Comparison of ENCODE assay signal across 8 mouse cellular contexts in the genomic region with DNA sequence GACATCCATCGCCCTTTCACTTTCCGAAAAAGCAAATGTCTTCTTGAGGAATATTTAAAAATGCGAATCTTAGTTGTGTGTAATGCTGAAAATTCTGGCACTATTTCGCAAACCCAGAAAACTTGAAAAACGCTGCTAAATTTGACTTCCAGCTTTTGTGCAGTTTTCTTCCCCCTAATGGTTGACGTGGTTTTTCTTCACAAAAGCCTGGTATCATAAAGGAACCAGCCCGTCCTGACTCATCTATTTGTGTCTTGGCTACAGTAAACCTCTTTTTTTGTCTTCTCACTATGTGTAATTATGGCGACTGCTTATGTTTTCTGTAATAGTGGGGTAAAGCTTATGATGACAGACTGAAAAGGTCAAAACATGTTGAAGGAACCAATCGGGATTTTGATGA. TPM values are rescaled to one million over a fixed set of nuclear protein-coding genes. Genes with fewer than 3 reads are reported as not detected.
DNase-seq lines count a peak whose midpoint lies in the region; ATAC-seq and TF ChIP-seq lines count a peak whose summit lies in the region.

No protein-coding gene starts in this region.

- H3K9ac ChIP-seq in lung, embryonic 15.5 days, result peak overlapping the region; percentile 99
- peak overlapping the region; percentile 99 for H3K9ac ChIP-seq in embryonic facial prominence, embryonic 14.5 days (ENCODE audit: low read depth, low read length)
- H3K9ac ChIP-seq in limb, embryonic 13.5 days, result peak overlapping the region; percentile 97

- WGBS in lung, embryonic 15.5 days, result 10% methylated on average over 9 of the region's 9 CpGs
- WGBS in embryonic facial prominence, embryonic 14.5 days, result 18% methylated on average over 9 of the region's 9 CpGs
- WGBS in limb, embryonic 13.5 days, result 21% methylated on average over 9 of the region's 9 CpGs
- 15% methylated on average over 9 of the region's 9 CpGs for WGBS in small intestine, adult 2 months

- TF ChIP-seq POLR2A in small intestine, adult 2 months (IDR thresholded peaks at IDR 0.05; ENCODE audit: low read depth, low read length), result no peak

- no peaks in the 10 kb centered on the region for H3K27me3 ChIP-seq in lung, embryonic 15.5 days
- no peaks in the 10 kb centered on the region for H3K27me3 ChIP-seq in embryonic facial prominence, embryonic 14.5 days (replicated peaks; ENCODE audit: control insufficient read depth, insufficient read depth, low read length)
- no peaks in the 10 kb centered on the region for H3K27me3 ChIP-seq in limb, embryonic 13.5 days
- no peaks in the 10 kb centered on the region for H3K27me3 ChIP-seq in small intestine, adult 2 months (ENCODE audit: control insufficient read depth, insufficient read depth, low read length)

- peak overlapping the region; percentile 72 for H3K4me3 ChIP-seq in lung, embryonic 15.5 days
- H3K4me3 ChIP-seq in embryonic facial prominence, embryonic 14.5 days (ENCODE audit: low read depth, low read length), result peak overlapping the region; percentile 87
- peak overlapping the region; percentile 71 for H3K4me3 ChIP-seq in limb, embryonic 13.5 days
- H3K4me3 ChIP-seq in small intestine, adult 2 months (ENCODE audit: low read depth, low read length), result no peak overlapping the region

- H3K9me3 ChIP-seq in lung, embryonic 15.5 days, result no peaks in the 10 kb centered on the region
- no peaks in the 10 kb centered on the region for H3K9me3 ChIP-seq in embryonic facial prominence, embryonic 14.5 days (ENCODE audit: control insufficient read depth, low read length)
- no peaks in the 10 kb centered on the region for H3K9me3 ChIP-seq in limb, embryonic 13.5 days

- H3K4me1 ChIP-seq in lung, embryonic 15.5 days, result peaks cover 14% of the 10 kb centered on the region; the same call in 1 of the 2 replicates
- peaks cover 6% of the 10 kb centered on the region for H3K4me1 ChIP-seq in embryonic facial prominence, embryonic 14.5 days (ENCODE audit: control insufficient read depth, insufficient read depth, low read length)
- peaks cover 22% of the 10 kb centered on the region for H3K4me1 ChIP-seq in limb, embryonic 13.5 days
- peaks cover 7% of the 10 kb centered on the region; the same call in 1 of the 2 replicates for H3K4me1 ChIP-seq in small intestine, adult 2 months (ENCODE audit: control insufficient read depth, insufficient read depth, insufficient read length, low read length)

- H3K27ac ChIP-seq in lung, embryonic 15.5 days, result peak overlapping the region; percentile 100
- H3K27ac ChIP-seq in embryonic facial prominence, embryonic 14.5 days (replicated peaks; ENCODE audit: low read depth, low read length), result peak overlapping the region; percentile 100
- H3K27ac ChIP-seq in limb, embryonic 13.5 days, result peak overlapping the region; percentile 100
- H3K27ac ChIP-seq in small intestine, adult 2 months (ENCODE audit: insufficient read depth, low read depth, low read length), result peak overlapping the region; percentile 100

- no peaks in the 10 kb centered on the region for H3K36me3 ChIP-seq in lung, embryonic 15.5 days
- H3K36me3 ChIP-seq in embryonic facial prominence, embryonic 14.5 days (ENCODE audit: control insufficient read depth, insufficient read depth, low read length), result no peaks in the 10 kb centered on the region
- no peaks in the 10 kb centered on the region for H3K36me3 ChIP-seq in limb, embryonic 13.5 days
- no peaks in the 10 kb centered on the region for H3K36me3 ChIP-seq in small intestine, adult 2 months (ENCODE audit: control insufficient read depth, insufficient read depth, low read length)

- H3K4me2 ChIP-seq in lung, embryonic 15.5 days, result peak overlapping the region; percentile 99
- H3K4me2 ChIP-seq in embryonic facial prominence, embryonic 14.5 days (ENCODE audit: low read depth, low read length), result peak overlapping the region; percentile 99
- peak overlapping the region; percentile 74 for H3K4me2 ChIP-seq in limb, embryonic 13.5 days (replicated peaks)

- no peak for ATAC-seq in lung, embryonic 15.5 days (ENCODE audit: borderline replicate concordance, extremely low read depth, low FRiP score, low TSS enrichment)
- no peak for ATAC-seq in embryonic facial prominence, embryonic 14.5 days (ENCODE audit: low read depth)
- no peak for ATAC-seq in limb, embryonic 13.5 days (ENCODE audit: low FRiP score, low read depth)
- ATAC-seq in cerebellum, adult (ENCODE audit: insufficient number of reproducible peaks, low FRiP score, low TSS enrichment), result no peak

- DNase-seq in lung, postnatal 10 days, result no peak
- DNase-seq in embryonic facial prominence, embryonic 14.5 days (ENCODE audit: low spot score), result no peak
- no peak for DNase-seq in cerebellum, postnatal 14 days
- DNase-seq in right cerebral cortex, postnatal 36 days (ENCODE audit: low spot score in 2 of 2), result no peak

- TF ChIP-seq CTCF in small intestine, adult 2 months (IDR thresholded peaks at IDR 0.05; ENCODE audit: extremely low read depth, insufficient read length, insufficient replicate concordance, low read depth, low read length), result no peak

RNA-seq across cellular contexts. Expression of gene Spen, which starts 8.9 kb away (rescaled TPM):
- 9.1 and 10.3 TPM in 2 replicates for polyA plus RNA-seq in lung, embryonic 15.5 days (2015; fragmentation: Nextera tagmentation; extraction: Ambion mirVana)
- 9.4 and 12.5 TPM in 2 replicates for polyA plus RNA-seq in embryonic facial prominence, embryonic 14.5 days (2014; fragmentation: Nextera tagmentation; extraction: Ambion mirVana)
- 10.8 and 11.5 TPM in 2 replicates for polyA plus RNA-seq in limb, embryonic 13.5 days (2015; fragmentation: Nextera tagmentation; extraction: Ambion mirVana)
- 30.8 and 56.0 TPM in 2 replicates for polyA plus RNA-seq in small intestine, adult 2 months (2012; rRNA removed)

RNA-seq across cellular contexts. Expression of gene Fblim1, which starts 58.6 kb away (rescaled TPM):
- 73.5 TPM in 2 replicates for polyA plus RNA-seq in lung, embryonic 15.5 days (2015; fragmentation: Nextera tagmentation; extraction: Ambion mirVana)
- 22.8 and 27.7 TPM in 2 replicates for polyA plus RNA-seq in embryonic facial prominence, embryonic 14.5 days (2014; fragmentation: Nextera tagmentation; extraction: Ambion mirVana)
- 62.4 and 67.7 TPM in 2 replicates for polyA plus RNA-seq in limb, embryonic 13.5 days (2015; fragmentation: Nextera tagmentation; extraction: Ambion mirVana)
- 55.3 and 108 TPM in 2 replicates for polyA plus RNA-seq in small intestine, adult 2 months (2012; rRNA removed)
